Mouse (Mus musculus): ENCODE data around the gene Hhipl2. TPM values are rescaled to one million over a fixed set of nuclear protein-coding genes. Genes with fewer than 3 reads are reported as not detected.
"Not testable (repeated sequence)": the region's sequence is repeated elsewhere in the genome, so short reads cannot be mapped to it uniquely, and the experiment has no call there.

Hhipl2 gene
- 0.19 and 0.28 TPM in 2 replicates for polyA plus RNA-seq (2016; fragmentation: Nextera tagmentation; extraction: Ambion mirVana)

DNA sequence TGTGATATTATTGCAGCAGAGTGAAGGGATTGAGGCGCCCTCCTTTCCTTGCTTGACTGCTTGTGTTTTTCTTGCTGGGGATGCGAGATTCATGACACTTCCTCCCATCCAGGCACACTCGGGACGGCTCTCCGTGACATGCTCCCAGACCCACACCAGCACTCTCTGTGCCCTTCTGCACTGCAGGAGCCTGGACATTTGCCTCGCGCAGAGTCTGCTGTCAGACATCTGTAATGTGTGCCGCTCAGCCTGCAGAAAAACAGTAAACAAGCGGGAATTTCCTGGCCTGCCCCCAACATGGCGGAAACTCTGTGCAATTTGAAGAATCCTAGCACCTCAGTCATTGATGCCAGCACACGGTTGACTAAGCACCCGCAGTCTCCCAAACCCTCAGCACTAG, at the start of gene Hhipl2:
TSS of gene Hhipl2 (plus strand) at position 343 of the 400 bp plus-strand sequence.
- WGBS, result 88% methylated on average over 12 of the region's 12 CpGs

GRCm38 (mm10) chr1:183368601-183369400, 49.2 kb upstream of the Hhipl2 start:
- Histone ChIP-seq H3K4me3 (replicated peaks) (peak overlapping the region; percentile 88), H3K9me3 (no peaks in the 10 kb centered on the region), H3K4me1 (peaks cover 19% of the 10 kb centered on the region), H3K9ac (peak overlapping the region; percentile 89), H3K27me3 (peaks cover 3% of the 10 kb centered on the region; the same call in 1 of the 2 replicates), H3K36me3 (replicated peaks) (peaks cover 16% of the 10 kb centered on the region), H3K27ac (peak overlapping the region; percentile 70), H3K4me2 (peak overlapping the region; percentile 92)
- WGBS, result 1% methylated on average over 56 of the region's 56 CpGs
- peak; percentile 74 for ATAC-seq (ENCODE audit: low FRiP score)

More for the DNA sequence above, at the start of gene Hhipl2:
- H3K27ac ChIP-seq, result no peak within 1 kb of the TSS
- H3K4me2 ChIP-seq, result no peak within 1 kb of the TSS
- H3K9me3 ChIP-seq, result no peaks in the 10 kb centered on the region
- no peak for ATAC-seq (ENCODE audit: low FRiP score)
- no peak within 1 kb of the TSS for H3K4me3 ChIP-seq (replicated peaks)
- H3K27me3 ChIP-seq, result no peaks in the 10 kb centered on the region
- no peaks in the 10 kb centered on the region for H3K36me3 ChIP-seq (replicated peaks)
- no peaks in the 10 kb centered on the region for H3K4me1 ChIP-seq
- H3K9ac ChIP-seq, result no peak within 1 kb of the TSS

GRCm38 (mm10) chr1:183369427-183370014, 48.5 kb upstream of the Hhipl2 start, which contains the start of gene Mia3:
TSS of gene Mia3 (minus strand) at chr1:183369553.
- Histone ChIP-seq H3K4me2 (peak within 1 kb of the TSS; percentile 92), H3K9me3 (no peaks in the 10 kb centered on the region), H3K4me3 (replicated peaks) (peak within 1 kb of the TSS; percentile 88), H3K9ac (peak within 1 kb of the TSS; percentile 89), H3K4me1 (peaks cover 19% of the 10 kb centered on the region), H3K36me3 (replicated peaks) (peaks cover 9% of the 10 kb centered on the region), H3K27me3 (peaks cover 3% of the 10 kb centered on the region; the same call in 1 of the 2 replicates), H3K27ac (peak within 1 kb of the TSS; percentile 70)
- WGBS, result under 1% methylated on average over 43 of the region's 51 CpGs
- ATAC-seq (ENCODE audit: low FRiP score), result peak; percentile 99

DNA sequence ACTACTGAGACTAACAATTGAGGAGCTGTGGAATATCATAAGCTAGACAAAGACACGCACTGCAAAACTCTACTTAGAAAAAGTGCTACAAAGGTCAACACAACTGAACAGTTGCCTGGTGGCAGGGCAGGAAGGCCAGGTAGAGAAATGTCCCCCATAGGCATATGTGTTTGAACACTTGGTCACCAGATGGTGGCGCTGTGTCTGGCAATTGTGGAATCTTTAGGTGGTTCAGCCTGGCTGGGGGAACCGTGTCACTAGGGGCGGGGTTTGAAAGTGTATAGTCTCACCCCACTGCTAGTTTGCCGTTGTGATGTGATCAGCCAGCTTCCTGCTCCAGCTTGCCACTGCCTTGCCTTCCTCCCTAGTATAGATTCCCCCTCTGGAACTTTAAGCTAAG, 43.3 kb upstream of the Hhipl2 start:
- peaks cover 4% of the 10 kb centered on the region; the same call in 1 of the 2 replicates for H3K4me1 ChIP-seq
- no peaks in the 10 kb centered on the region for H3K36me3 ChIP-seq (replicated peaks)
- peaks cover 12% of the 10 kb centered on the region; the same call in 1 of the 2 replicates for H3K27me3 ChIP-seq
- H3K4me2 ChIP-seq, result no peak overlapping the region
- H3K4me3 ChIP-seq (replicated peaks), result no peak overlapping the region
- no peak for ATAC-seq (ENCODE audit: low FRiP score)
- WGBS, result 78% methylated on average over 5 of the region's 5 CpGs
- no peak overlapping the region for H3K27ac ChIP-seq
- no peak overlapping the region for H3K9ac ChIP-seq
- peaks cover 4% of the 10 kb centered on the region; the same call in 1 of the 2 replicates for H3K9me3 ChIP-seq

GRCm38 (mm10) chr1:183377045-183377444, 41.0 kb upstream of the Hhipl2 start:
- Histone ChIP-seq H3K4me3 (replicated peaks) (no peak overlapping the region), H3K27me3 (peaks cover 11% of the 10 kb centered on the region; the same call in 1 of the 2 replicates), H3K36me3 (replicated peaks) (no peaks in the 10 kb centered on the region), H3K9ac (no peak overlapping the region), H3K4me2 (no peak overlapping the region), H3K9me3 (peaks cover 4% of the 10 kb centered on the region; the same call in 1 of the 2 replicates), H3K27ac (no peak overlapping the region), H3K4me1 (no peaks in the 10 kb centered on the region)
- no peak for ATAC-seq (ENCODE audit: low FRiP score)
- 70% methylated on average over 4 of the region's 4 CpGs for WGBS

DNA sequence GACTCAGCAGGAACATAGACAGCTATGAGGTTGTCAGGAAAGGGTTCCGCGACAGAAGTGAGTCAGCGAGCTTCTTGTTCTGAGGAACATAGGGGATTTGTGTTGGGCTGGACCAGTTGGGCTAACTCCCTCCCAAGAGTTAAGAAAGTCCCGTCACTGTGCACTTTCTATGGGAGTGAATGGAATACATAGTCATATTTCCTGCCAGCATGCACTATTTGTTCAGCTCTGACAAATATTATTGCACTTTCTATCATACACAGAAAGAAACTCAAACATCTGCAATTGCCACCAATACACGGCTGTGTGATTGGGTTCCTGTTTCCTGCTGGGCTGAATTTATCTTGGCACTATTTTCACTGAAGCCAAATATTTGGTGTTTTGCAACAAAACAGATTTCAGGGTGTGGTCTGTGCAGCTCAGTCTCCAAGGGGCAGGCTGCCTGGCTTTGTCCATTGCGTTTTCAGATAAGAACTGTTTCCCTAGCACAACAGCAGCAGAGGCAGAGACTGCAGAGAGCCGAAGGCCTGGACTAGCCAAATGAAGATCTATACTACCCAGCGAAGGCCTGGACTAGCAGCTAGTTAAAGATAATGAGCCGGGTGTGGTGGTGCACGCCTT, 39.6 kb upstream of the Hhipl2 start:
- Histone ChIP-seq H3K36me3 (replicated peaks) (no peaks in the 10 kb centered on the region), H3K4me1 (no peaks in the 10 kb centered on the region), H3K4me2 (no peak overlapping the region), H3K9ac (no peak overlapping the region), H3K27ac (no peak overlapping the region), H3K9me3 (peaks cover 4% of the 10 kb centered on the region; the same call in 1 of the 2 replicates), H3K4me3 (replicated peaks) (no peak overlapping the region), H3K27me3 (peaks cover 14% of the 10 kb centered on the region; the same call in 1 of the 2 replicates)
- WGBS, result 88% methylated on average over 10 of the region's 10 CpGs
- no peak for ATAC-seq (ENCODE audit: low FRiP score)

DNA sequence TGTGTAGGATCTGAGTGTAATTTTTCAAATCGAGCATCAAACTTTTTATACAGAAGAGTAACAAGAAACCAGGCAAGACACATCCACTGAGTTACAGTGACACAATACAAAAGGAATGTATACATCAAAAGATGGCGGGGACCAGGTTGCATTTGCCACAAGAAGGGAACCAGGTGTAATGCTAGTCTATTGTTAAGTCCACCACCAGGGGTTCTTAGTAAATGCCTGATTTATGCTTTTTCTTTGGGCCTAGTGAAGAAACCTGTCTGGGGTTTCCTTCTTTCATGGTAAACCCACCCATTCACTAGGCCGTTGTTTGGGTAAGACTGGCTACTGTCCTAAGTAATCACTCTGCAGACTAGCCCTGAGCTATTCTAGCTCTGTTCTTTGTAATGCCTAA, 38.6 kb upstream of the Hhipl2 start:
- 88% methylated on average over 3 of the region's 3 CpGs for WGBS
- not testable (repeated sequence) for H3K9ac ChIP-seq; H3K4me2 ChIP-seq; H3K4me3 ChIP-seq (replicated peaks); H3K27ac ChIP-seq; ATAC-seq (ENCODE audit: low FRiP score); H3K36me3 ChIP-seq (replicated peaks); H3K4me1 ChIP-seq; H3K9me3 ChIP-seq
- H3K27me3 ChIP-seq, result peaks cover 15% of the 10 kb centered on the region; the same call in 1 of the 2 replicates

DNA sequence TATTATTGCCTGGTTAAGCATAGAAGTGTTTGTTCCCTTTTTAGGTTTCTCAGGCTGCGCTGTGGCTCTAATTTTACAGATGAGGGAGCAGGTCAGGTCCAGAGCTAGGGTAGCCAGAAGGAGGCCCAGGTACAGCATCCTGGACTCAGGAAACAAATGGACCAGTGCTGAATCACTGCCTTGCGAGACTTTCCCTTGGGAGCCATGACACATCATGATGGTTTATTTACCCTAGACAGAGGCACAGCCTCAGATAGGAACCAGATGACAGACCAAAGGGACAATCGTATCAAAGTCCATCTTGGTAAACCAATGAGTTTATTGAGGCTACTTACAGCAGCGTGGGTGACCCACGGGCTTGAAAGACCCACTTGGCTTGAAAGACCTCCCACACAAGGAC, 36.2 kb upstream of the Hhipl2 start:
- WGBS, result 88% methylated on average over 5 of the region's 5 CpGs
- Histone ChIP-seq H3K27ac (no peak overlapping the region), H3K36me3 (replicated peaks) (no peaks in the 10 kb centered on the region), H3K4me2 (no peak overlapping the region), H3K4me1 (no peaks in the 10 kb centered on the region), H3K9me3 (no peaks in the 10 kb centered on the region), H3K27me3 (peaks cover 19% of the 10 kb centered on the region), H3K9ac (no peak overlapping the region), H3K4me3 (replicated peaks) (no peak overlapping the region)
- no peak for ATAC-seq (ENCODE audit: low FRiP score)

DNA sequence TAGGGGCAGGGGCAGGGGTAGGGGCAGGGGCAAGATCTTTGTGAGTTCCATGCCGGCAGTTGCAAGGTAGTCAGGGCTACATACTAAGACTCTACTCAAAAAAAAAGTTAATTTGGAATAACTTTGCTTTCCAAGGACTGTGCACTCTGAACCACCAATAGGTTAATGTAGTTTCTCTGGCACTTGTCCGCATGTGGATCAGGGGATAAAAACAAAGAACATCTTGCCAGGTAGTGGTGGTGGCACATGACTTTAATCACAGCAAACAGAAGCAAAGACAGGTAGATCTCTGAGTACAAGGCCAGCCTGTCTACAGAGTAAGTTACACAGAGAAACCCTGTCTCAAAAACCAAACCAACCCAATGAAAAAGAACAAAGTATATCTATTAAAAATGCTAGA, 35.4 kb upstream of the Hhipl2 start:
- ATAC-seq (ENCODE audit: low FRiP score), result no peak
- Histone ChIP-seq H3K9me3 (no peaks in the 10 kb centered on the region), H3K4me3 (replicated peaks) (no peak overlapping the region), H3K27me3 (peaks cover 21% of the 10 kb centered on the region), H3K27ac (no peak overlapping the region), H3K4me1 (no peaks in the 10 kb centered on the region), H3K9ac (no peak overlapping the region), H3K36me3 (replicated peaks) (no peaks in the 10 kb centered on the region), H3K4me2 (no peak overlapping the region)
- WGBS, result 85% methylated on average over 2 of the region's 2 CpGs

DNA sequence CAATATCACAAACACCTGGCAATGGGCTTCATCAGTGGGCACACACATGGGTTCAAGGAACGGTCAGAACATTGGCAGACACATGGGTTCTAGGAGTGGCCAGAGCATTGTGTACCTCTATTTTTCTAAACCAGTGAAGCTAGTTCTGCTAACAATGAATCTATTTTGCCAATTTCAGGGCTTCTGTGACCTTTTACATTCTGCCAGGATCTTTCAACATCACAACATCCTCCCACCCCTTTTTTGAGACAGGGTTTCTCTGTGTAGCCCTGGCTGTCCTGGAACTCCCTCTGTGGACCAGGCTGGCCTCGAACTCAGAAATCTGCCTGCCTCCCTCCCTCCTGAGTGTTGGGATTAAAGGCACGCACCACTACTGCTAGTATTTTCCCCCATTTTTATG, 30.6 kb upstream of the Hhipl2 start:
- Histone ChIP-seq H3K36me3 (replicated peaks) (peaks cover 11% of the 10 kb centered on the region), H3K27me3 (peaks cover 21% of the 10 kb centered on the region)
- H3K4me1 ChIP-seq; H3K4me2 ChIP-seq; ATAC-seq (ENCODE audit: low FRiP score); H3K4me3 ChIP-seq (replicated peaks); H3K9ac ChIP-seq; H3K9me3 ChIP-seq; H3K27ac ChIP-seq: not testable (repeated sequence)
- WGBS, result 84% methylated on average over 3 of the region's 3 CpGs

GRCm38 (mm10) chr1:183388426-183389406, 29.3 kb upstream of the Hhipl2 start, which contains the start of gene Taf1a:
TSS of gene Taf1a (plus strand) at chr1:183388981.
- peaks cover 16% of the 10 kb centered on the region for H3K36me3 ChIP-seq (replicated peaks)
- H3K27ac ChIP-seq, result 0 out of 2 replicates have a peak within 1 kb of the TSS, but pooled peaks have one; percentile 2
- H3K4me3 ChIP-seq (replicated peaks), result peak within 1 kb of the TSS; percentile 69
- ATAC-seq (ENCODE audit: low FRiP score), result peak; percentile 99
- peaks cover 15% of the 10 kb centered on the region for H3K27me3 ChIP-seq
- peak within 1 kb of the TSS; percentile 57 for H3K9ac ChIP-seq
- H3K9me3 ChIP-seq, result no peaks in the 10 kb centered on the region
- 5% methylated on average over 44 of the region's 44 CpGs for WGBS
- H3K4me1 ChIP-seq, result peaks cover 8% of the 10 kb centered on the region
- H3K4me2 ChIP-seq, result peak within 1 kb of the TSS; percentile 85
